In genomic region chr11:63565471-63566232, GRCm38 (mm10) we compare ENCODE assay signal across 20 mouse cellular contexts.
DNase-seq lines count a peak whose midpoint lies in the region; ATAC-seq and TF ChIP-seq lines count a peak whose summit lies in the region.
"Had no signal": no experiment of that assay in that cellular context is flagged by ENCODE, and none has a peak within 500 bp of the region (broad histone marks: within the 10 kb centered on the region; RNA-seq: fewer than 3 reads in every experiment).

No protein-coding gene starts in this region.

- no peaks in the 10 kb centered on the region for H3K9me3 ChIP-seq in stomach, postnatal 0 days (ENCODE audit: control insufficient read depth, low read length)
- H3K9me3 ChIP-seq: heart, embryonic 12.5 days; limb, embryonic 13.5 days; midbrain, embryonic 10.5 days; stomach, embryonic 15.5 days had no signal

- WGBS in stomach, postnatal 0 days, result 49% methylated on average over 8 of the region's 8 CpGs

- no peaks in the 10 kb centered on the region for H3K36me3 ChIP-seq in stomach, postnatal 0 days (ENCODE audit: control insufficient read depth, insufficient read depth, low read length)
- H3K36me3 ChIP-seq: heart, embryonic 12.5 days; limb, embryonic 13.5 days; liver, embryonic 12.5 days; midbrain, embryonic 10.5 days; stomach, embryonic 15.5 days had no signal

- H3K4me1 ChIP-seq in stomach, postnatal 0 days (replicated peaks; ENCODE audit: control insufficient read depth, insufficient read depth), result no peaks in the 10 kb centered on the region
- H3K4me1 ChIP-seq: liver, embryonic 12.5 days; midbrain, embryonic 10.5 days; stomach, embryonic 15.5 days had no signal

- TF ChIP-seq EP300 in stomach, postnatal 0 days (optimal IDR thresholded peaks at IDR 0.05), result no peak

- H3K27me3 ChIP-seq in stomach, postnatal 0 days (ENCODE audit: control insufficient read depth, insufficient read depth, low read length), result no peaks in the 10 kb centered on the region
- H3K27me3 ChIP-seq: liver, embryonic 12.5 days; stomach, embryonic 15.5 days had no signal

- DNase-seq in frontal cortex, postnatal 36 days (ENCODE audit: low spot score in 2 of 2), result peak; percentile 2 to 19
- DNase-seq in frontal cortex, postnatal 14 days (ENCODE audit: low spot score in 2 of 2), result no peak
- DNase-seq in right cerebral cortex, postnatal 36 days (ENCODE audit: low spot score in 2 of 2), result peak; percentile 4 to 5
- DNase-seq in right cerebral cortex, postnatal 25 days, result no peak
- DNase-seq in fat pad, adult 2 months (ENCODE audit: extremely low read depth, low read depth, low spot score), result peak; percentile 98
- DNase-seq in stomach, postnatal 0 days (ENCODE audit: low spot score), result peak; percentile 63
- DNase-seq in Muller cell, postnatal 12 days (ENCODE audit: inconsistent ontology term), result no peak
- DNase-seq: cerebellum, adult 9-10 months; forebrain, postnatal 0 days; heart, adult 18-20 months; heart, postnatal 10 days; kidney, adult 11 months; layer of hippocampus, adult 9-11 months had no signal

- H3K9ac ChIP-seq in stomach, postnatal 0 days (ENCODE audit: low read length), result no peak overlapping the region
- H3K9ac ChIP-seq: forebrain, postnatal 0 days; heart, embryonic 12.5 days; limb, embryonic 13.5 days; liver, embryonic 12.5 days; stomach, embryonic 15.5 days had no signal

- peak; percentile 71 for ATAC-seq in stomach, postnatal 0 days (ENCODE audit: low FRiP score, low TSS enrichment)
- ATAC-seq in cerebellum, adult (ENCODE audit: insufficient number of reproducible peaks, low FRiP score, low TSS enrichment), result no peak
- ATAC-seq: forebrain, postnatal 0 days; liver, embryonic 12.5 days; midbrain, embryonic 16.5 days had no signal

- no peak overlapping the region for H3K4me2 ChIP-seq in stomach, postnatal 0 days (replicated peaks; ENCODE audit: low read depth)
- H3K4me2 ChIP-seq: heart, embryonic 12.5 days; limb, embryonic 13.5 days; liver, embryonic 12.5 days; stomach, embryonic 15.5 days had no signal

- no peak overlapping the region for H3K27ac ChIP-seq in stomach, postnatal 0 days (replicated peaks)
- H3K27ac ChIP-seq: limb, embryonic 13.5 days; liver, embryonic 12.5 days; midbrain, embryonic 10.5 days; stomach, embryonic 15.5 days had no signal

- no peak overlapping the region for H3K4me3 ChIP-seq in stomach, postnatal 0 days (ENCODE audit: low read depth, low read length)
- H3K4me3 ChIP-seq: heart, embryonic 12.5 days; limb, embryonic 13.5 days; liver, embryonic 12.5 days; midbrain, embryonic 10.5 days; stomach, embryonic 15.5 days had no signal

- TF ChIP-seq CTCF in stomach, postnatal 0 days (IDR thresholded peaks at IDR 0.05; ENCODE audit: low read depth), result no peak

Comparison
In these comparisons a context has a peak if more than half of its experiments do, and no peak if none do; other contexts are left out.
1. DNase-seq: peak in frontal cortex, postnatal 36 days (2 of 2), right cerebral cortex, postnatal 36 days (2 of 2), fat pad, adult 2 months (single experiment) and stomach, postnatal 0 days (single experiment); none in frontal cortex, postnatal 14 days (0 of 2), right cerebral cortex, postnatal 25 days (single experiment) and Muller cell, postnatal 12 days (single experiment).